Mouse (Mus musculus) kidney, adult 2 months (tissue): Measurements from ENCODE around the gene Tec.

Source experiments
- CTCF ChIP-seq: fragments of 200-500 bp; conservative IDR thresholded peaks from 2 replicates; pipeline ENCODE4 v1.5.1; 2011; ENCODE audit warnings: low read depth, mild to moderate bottlenecking, control low read depth, low read length, moderate library complexity, mixed read lengths; ENCODE audit not compliant: insufficient read depth, insufficient read length
- POLR2A ChIP-seq: fragments of 200-500 bp; IDR thresholded peaks from one replicate; pipeline ENCODE4 v1.6.1; 2011; ENCODE audit warnings: low read depth, low read length, control low read depth

DNA sequence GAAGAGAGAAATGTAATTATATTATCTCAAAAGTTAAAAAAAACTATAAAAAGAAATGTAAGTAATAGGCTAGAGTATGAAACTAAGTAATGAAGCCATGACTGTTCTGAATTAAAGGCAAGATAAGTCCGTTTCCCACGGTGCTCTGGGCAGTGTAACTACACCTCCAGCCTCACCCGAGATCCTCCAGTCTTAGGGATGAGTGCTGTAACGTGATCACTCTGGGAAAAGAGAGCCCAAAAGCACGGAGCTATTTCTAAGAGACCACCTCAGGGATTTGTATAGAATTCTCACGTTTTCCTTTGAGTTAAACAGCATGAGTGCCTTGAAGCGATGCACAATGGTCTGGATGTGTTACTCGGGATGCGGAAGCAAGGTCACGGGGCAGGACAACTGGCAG, 162.2 kb downstream of the Tec start:
- TF ChIP-seq CTCF (no peak), POLR2A (no peak)
